Mouse (Mus musculus) CD4-positive naive resting alpha-beta T cell, adult 76 days (primary cell): Measurements from ENCODE around the gene Olfr851. TPM values are rescaled to one million over a fixed set of nuclear protein-coding genes. Genes with fewer than 3 reads are reported as not detected.

Experiments
- total RNA-seq: library from RNA; stranded (reverse); gene quantifications from one replicate; pipeline ENCODE4 v1.2.4, GENCODE M21; 2023

The Olfr851 gene
- total RNA-seq, result not detected

DNA sequence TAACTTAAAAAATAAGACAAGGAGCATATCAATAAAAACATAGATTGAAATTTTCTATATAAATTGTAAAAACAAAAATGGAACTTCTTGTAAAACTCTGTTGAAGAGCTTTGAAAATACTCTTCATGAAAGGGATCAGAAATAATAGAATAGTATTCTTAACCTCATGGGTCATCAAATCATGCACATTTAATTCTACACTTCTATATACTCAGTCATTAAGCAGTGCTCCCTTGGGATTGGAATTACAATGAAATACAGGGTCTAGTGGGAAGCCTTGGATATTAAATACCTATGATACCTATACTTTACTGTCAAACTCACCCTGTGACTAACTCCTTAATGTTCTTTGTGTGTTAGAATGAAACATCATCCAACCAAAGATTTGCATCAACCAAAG lies at the start of gene Olfr851:
Gene Olfr851 (plus strand): TSS at position 301 of the 400 bp plus-strand sequence.

DNA sequence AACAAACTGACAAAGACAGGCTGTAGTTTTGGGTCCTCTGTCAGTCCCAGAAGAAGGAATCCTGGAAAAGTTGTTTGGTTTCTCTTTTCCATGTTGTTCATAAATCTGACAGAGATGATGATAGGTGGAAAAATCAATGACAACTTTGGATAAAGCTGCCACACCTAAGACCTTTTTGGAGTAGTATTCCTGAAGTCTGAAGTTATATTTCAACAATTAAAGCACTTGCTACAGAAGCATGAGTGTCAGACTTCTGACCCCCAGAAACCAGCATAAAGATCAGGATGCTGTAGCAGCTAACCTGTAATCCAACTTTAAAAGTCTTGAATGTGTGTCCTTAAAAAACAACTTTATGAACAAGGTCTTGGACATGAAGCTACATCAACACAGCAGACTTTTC lies 14.9 kb upstream of the Olfr851 start, which contains the start of gene Olfr850:
Gene Olfr850 (minus strand): TSS at position 101 of the 400 bp plus-strand sequence.

DNA sequence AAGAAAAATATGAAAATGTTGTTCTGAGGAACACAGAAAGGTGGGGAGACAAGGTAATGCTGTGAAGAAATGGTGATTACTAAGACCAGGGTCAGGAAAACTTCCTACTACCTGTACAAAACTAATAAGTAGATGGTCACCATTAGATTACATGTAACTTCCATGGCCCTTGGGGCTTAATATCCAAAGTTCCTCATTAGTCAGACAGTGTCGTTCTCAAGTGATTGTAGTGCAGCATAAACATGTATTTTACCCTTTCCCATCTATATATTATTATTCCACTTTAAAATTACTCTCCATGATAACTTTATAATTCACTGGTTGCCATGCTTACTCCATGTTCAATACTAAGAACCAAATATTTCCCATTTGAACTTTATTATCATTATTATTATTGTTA lies 47.9 kb downstream of the Olfr851 start, which contains the start of gene Olfr853:
Gene Olfr853 (minus strand): TSS at position 101 of the 400 bp plus-strand sequence.

Other genes with a start within 250 kb of the Olfr851 start
- not detected for gene Olfr843, start 241.3 kb upstream of the Olfr851 start, total RNA-seq
- gene Olfr844, start 176.9 kb upstream of the Olfr851 start, total RNA-seq, result not detected
- gene Olfr845, start 156.8 kb upstream of the Olfr851 start, total RNA-seq, result not detected
- not detected for gene Olfr846, start 129.3 kb upstream of the Olfr851 start, total RNA-seq
- gene Olfr847, start 114.6 kb upstream of the Olfr851 start, total RNA-seq, result not detected
- gene Olfr849, start 53.0 kb upstream of the Olfr851 start, total RNA-seq, result not detected
- not detected for gene Olfr850, start 15.0 kb upstream of the Olfr851 start, total RNA-seq
- gene Olfr853, start 47.8 kb downstream of the Olfr851 start, total RNA-seq, result not detected
- not detected for gene Olfr854, start 74.1 kb downstream of the Olfr851 start, total RNA-seq
- gene Olfr855, start 89.3 kb downstream of the Olfr851 start, total RNA-seq, result not detected
- gene Zfp317, start 128.8 kb downstream of the Olfr851 start, total RNA-seq, result 35.3 TPM
- not detected for gene Olfr857, start 216.1 kb downstream of the Olfr851 start, total RNA-seq